Mouse (Mus musculus) fibroblast of lung, adult 2 months (primary cell): ENCODE results near the gene Ncf1.

Source experiments
- DNase-seq: peaks from one replicate; pipeline ENCODE4 v3.0.0-alpha.2; 2011; ENCODE audit warnings: low read depth

Ncf1 gene

DNA sequence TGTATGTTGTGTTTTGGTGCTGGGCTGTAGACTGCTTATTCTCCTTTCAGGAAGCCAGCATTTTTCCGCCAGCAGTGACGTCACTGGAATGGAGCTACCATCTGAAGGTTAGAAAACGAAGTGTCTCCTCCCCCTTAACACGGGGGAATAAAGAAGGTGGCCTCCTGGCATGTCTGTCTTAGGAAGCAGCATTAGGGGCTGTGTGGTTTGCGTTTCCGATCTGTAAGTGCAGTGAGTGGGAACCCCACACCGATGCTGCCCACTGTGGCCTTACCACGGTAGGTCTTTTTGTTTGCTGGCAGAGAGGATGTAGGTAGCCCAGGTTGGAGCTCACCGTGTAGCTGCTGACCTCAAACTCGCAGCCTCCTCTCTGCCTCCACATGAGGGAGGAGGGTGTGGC lies 22.7 kb downstream of the Ncf1 start:
- DNase-seq, result no peak

DNA sequence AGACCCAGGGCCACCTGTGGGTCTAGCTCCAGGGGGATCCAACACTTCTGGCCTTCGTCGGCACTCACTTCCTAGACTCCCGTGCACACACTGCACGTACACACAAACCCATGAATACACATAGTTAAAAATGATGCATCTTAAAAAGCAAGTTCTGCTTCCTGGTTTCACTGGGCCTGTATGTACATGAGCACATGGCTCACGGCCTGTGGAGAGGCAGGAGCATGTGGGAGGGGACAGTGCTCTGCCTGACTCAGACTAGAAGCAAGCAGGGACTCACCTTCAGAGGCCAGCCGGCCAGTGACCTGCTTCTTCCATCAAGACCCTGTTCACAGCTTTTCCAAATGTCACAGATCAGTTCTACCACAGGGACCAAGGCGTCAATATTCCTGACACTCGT lies 35.8 kb downstream of the Ncf1 start:
- no peak for DNase-seq

DNA sequence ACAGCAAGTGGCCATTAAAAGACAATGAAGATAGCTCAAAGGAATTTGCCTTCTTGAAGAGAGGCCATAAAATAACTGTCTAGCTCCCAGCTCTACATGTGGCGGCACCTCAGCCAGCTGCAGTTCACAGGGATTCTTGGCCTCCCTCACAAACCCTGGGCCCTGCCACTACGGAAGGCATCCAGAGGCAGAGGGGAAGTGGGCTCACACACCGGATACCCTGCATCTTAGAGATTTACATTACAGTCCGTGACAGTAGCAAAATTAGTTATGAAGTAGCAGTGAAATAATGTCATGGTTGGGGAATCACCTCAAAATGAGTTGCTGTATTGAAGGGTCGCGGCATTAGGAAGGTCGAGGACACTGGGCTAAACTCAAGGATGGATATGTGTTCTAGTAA lies 40.9 kb downstream of the Ncf1 start:
- DNase-seq, result no peak

DNA sequence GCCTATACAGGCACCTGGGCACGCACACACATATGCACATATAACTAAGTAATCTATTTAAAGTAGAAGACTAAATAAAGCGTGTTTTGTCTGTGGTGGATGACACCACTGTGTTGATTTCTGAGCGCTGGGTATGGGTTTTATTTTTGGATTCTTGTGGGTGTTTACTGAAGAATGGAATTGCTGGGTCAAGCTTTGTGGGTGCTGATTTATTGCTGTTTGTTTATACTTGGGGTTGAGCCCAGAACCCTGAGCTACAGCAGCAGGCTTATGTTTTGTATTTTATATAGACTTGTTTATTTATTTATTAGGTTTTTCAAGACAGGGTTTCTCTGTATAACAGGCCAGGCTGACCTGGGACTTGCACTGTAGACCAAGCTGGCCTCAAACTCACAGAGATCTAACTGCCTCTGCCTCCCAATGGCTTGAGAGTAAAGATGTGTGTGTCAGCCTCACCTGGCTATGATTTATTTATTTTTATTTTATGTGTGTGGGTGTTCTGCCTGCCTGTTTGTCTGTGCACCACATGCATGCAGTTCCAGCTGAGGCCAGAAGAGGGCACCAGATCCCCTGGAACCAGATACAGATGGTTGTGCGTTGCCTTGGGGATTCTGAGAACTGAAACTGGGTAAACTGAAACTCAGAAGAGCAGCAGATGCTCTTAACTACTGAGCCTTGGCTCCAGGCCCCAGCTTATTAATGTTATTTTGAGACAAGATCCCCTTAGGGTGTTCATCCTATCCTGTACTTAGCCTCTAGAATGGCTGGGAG lies 42.3 kb downstream of the Ncf1 start:
- DNase-seq, result no peak

DNA sequence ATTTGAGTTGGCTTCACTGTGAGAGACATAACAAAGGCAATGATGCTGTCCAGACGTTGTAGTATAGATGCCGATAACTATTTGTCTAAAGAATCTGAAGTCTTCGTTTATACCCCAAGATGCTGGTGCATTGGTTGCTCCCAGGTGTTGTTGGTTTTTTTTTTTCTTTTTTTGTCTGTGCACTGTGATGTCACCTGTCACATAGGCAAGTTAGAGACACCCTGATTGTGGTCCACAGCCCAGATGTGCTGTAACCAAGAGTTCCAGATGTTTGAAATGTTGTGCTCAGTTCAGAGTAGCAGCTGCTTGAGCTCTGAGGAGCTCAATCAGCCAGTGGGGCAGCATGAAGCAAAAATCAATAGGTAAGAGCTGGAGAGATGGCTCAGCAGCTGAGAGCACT lies 43.4 kb downstream of the Ncf1 start:
- DNase-seq, result no peak

DNA sequence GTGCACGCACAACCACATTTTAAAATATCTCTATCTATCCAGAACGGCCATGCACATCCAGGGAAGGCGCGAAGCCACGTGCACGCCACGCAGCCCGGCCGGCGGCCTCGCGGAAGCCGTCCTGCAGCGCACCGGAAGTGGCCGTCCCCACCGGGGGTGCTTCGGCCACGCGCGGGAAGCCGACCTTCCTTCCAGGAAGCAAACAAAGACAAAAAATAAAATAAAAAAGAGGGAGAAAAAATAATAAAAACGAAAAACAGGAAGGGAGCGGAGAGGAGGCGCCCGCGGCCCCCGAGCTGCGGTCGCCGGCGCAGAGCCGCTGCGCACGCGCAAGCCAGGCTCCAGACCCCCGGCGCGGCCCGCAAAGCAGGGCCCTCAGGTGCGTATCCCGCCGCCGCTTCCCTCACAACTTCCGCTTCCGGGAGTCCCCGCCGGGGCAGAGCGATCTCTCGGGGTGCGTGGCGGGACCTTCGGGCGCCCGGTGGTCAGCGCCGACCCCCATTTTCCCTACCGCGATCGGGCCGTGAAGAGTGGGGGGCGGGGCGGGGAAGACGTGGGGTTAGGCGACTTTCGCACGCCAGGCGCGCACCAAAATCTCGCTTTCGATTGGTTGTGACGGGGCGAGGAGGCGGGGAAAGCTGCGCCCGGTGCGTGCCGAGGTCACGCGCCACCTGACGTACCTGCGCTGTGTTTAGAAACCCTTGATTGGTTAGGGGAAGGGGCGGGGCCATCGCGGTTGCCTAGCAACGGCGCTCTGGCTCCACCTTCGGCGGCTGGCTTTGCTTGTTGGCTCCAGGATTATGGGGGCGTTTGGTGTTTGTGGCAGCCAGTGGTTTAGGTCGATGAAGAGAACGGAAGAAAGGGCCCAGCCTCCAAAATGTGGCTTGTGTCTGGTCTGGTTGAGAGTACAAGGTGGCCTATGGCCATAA lies 45.3 kb downstream of the Ncf1 start, which contains the start of gene Gtf2ird2:
Gene Gtf2ird2 (plus strand): TSS at position 140 of the 929 bp plus-strand sequence.
- peak; percentile 97 for DNase-seq

DNA sequence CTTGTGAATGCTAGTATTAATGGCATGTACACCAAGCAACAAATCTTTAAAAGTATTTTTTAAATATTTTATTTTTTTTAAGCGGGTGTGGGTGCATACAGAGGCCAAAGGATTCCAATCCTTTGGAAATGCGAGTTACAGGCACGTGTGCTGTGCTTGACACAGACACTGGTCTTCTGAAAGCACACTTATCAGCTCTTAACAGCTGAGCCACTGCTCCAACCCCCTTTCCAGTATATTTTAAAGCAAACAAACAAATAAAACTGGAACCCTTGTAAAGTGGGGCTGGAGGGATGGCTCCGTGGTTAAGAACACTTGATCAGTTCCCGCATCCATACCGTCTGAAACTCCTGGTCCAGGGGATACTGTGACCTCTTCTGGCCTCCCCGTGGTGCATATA lies 46.3 kb downstream of the Ncf1 start:
- no peak for DNase-seq

DNA sequence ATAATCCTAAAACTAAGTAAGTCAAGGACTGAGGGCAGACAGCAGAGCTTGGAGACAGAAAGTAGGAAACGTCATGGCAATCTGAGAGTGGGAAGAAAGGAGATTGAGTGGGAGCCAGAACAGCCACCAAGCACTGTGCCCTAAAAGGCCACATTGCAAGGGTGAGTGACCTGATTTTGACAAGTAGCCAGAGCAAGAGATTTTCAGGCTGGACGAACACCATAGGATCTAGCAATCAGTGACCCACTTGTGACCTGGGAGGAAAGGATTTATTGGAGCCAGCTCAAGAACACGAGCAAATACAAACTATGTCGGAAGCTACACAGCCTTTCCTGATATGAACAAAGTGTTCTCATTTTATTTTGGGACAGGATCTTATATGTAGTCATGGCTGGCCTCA lies 46.7 kb downstream of the Ncf1 start:
- no peak for DNase-seq

DNA sequence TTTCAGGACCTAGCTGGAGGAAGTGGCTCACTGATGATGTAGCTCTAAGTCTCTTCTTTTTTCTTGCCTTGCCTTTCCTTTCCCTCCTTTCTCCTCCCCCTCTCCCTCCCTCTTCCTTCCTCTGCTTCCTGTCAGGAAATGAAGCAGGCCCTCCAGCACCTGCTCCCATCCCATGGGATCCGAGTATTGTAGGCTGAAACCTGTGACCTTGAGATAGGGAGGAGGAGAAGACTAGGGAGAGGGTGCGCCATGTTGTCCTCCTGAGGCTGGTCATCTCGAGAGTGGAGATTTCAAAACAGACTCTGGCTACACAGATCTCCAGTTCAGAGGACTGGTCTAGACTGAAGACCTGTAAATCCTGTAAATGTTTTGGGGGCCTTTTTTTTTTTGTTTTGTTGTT lies 47.3 kb downstream of the Ncf1 start:
- DNase-seq, result no peak

DNA sequence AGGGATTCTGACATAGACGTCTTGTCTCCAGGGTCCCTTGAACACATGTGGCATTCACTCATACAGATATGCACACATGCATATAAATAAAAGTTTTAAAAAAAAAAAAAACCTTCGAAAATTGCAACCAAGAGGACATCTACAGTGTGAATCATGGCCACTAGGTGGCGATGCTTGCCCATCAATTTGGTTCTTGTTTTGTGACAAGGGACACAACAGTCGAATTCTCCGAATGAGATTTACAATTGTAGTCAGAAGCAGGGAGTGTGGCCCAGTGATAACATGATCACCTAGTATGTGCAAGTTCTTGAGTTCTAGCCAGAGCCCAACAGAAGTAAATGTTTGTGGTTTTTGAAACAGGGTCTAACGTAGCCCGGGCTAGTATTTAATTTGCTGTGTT lies 49.6 kb downstream of the Ncf1 start:
- peak; percentile 75 for DNase-seq

DNA sequence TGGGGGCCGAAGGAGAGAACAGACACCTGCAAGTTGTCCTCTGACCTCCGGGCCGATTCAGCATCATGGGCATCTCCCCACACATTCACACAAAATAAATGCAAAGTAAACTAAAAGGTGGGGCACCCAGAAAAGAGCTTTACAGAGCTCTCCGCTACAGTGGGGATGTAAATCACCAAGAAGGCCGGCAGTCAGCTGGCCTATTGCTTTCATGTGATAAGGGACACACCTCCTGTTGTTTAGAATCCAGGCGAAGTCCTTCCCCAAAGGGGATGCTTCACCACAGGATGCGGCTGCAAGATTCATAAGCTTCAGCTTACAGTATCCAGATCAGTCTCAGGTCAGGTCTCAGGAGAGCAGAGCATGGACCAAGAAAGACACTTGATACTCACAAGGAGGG lies 50.9 kb downstream of the Ncf1 start:
- no peak for DNase-seq

DNA sequence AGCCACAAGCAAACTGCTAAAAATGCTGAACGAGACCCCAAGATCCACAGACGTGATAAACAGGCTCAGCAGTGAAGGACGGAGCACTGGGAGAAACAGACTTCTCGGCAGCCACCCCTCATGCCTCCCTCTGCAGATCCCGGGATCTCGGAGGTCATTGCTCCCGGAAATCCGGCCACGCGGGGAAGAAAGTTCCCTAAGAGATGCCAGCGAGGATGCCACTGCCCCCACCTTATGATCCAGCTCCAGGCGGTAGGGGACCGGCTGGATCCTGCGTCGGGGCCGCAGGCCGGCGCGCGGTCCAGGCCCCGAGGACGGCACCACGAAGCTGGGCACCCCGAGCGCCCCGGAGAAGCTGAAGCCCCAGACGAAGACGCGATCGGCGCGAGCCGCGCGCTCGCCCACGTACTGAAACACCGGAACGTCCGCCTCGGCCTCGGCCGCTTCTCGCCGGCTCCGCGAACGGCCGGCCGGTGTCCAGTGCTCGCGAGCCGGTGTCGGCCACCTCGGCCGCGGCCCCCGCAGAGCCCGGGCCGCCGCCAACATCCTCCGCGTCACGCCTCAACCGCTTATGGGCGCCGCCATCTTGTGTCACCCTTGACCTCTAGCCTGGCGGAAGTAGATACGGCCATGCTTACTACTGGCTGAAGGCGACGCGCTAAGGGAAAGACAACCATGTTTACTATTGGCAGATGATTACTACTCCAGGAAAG lies 53.1 kb downstream of the Ncf1 start, which contains the start of gene Rcc1l:
Gene Rcc1l (minus strand): TSS at position 606 of the 713 bp plus-strand sequence.
- peak; percentile 79 for DNase-seq

DNA sequence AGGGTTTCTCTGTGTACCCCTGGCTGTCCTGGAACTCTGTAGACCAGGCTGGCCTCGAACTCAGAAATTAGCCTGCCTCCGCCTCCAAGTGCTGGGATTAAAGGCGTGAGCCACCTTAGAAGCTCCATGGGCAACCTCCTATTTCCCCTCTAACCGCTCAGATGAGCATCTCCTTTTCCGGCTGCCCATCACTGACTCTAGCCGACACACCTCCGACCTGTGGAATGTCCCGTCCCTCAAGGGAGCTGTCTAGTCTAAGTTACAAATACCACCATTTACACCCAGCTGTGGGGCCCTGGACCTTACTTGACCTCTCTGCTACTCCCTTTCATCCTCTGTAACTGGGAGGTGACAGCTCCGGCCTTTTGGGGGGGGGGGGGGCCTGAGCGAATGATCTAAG lies 53.7 kb downstream of the Ncf1 start:
- DNase-seq, result no peak

DNA sequence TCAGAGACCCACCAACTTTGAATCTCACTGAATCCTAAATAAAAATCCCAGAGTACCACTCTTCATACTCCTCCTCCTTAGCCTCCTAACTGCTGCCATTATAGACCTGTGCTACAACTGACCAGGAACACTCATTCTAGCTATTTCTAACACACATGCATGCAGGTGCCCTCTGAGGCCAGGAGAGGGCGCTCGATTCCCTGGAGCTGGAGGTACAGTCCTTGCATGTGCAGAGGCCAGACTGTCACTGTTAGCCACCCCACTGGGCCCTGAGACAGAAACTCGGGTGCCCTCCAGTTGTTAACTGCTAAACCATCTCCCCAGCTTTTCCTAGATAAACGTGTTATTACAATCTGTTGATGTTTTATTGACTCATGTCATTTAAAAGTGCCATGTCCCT lies 56.2 kb downstream of the Ncf1 start:
- no peak for DNase-seq

DNA sequence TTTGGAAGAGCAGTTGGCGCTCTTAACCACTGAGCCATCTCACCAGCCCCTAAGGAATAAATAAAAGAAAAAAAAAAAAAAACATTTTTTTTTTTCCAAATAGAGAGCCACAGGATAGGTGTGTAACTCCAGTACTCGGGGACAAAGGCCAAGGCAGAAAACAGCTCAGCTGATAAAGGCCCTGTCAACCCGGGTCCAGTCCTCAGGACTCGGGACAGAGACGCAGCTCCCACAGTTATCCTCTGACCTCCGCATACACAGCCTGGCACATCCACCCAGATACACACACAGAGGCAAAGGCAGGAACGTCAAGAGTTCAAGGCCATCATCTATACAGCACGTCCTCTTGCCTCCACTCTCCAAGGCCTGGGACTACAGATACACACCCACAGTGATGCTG lies 59.3 kb downstream of the Ncf1 start:
- DNase-seq, result no peak
